Mouse (Mus musculus) stomach, embryonic 14.5 days (tissue): ENCODE results near the gene Trim15. TPM values are rescaled to one million over a fixed set of nuclear protein-coding genes. Genes with fewer than 3 reads are reported as not detected.

Experiments
- ATAC-seq: fragments of 200-750 bp; cut with Nextera tagmentation; 2 replicates; pipeline ENCODE4 v1.8.0; 2017; ENCODE audit warnings: low read depth, moderate TSS enrichment; ENCODE audit not compliant: insufficient number of reproducible peaks, insufficient read depth, low FRiP score
- H3K27ac ChIP-seq: fragments of 300-500 bp; sonication (generic); 2 replicates; pipeline ENCODE4 v1.5.1; 2014; ENCODE audit warnings: mild to moderate bottlenecking, low read length, moderate library complexity, mixed read lengths
- H3K27me3 ChIP-seq: fragments of 300-500 bp; sonication (generic); 2 replicates; pipeline ENCODE4 v1.6.1; 2014; ENCODE audit warnings: low read length, control low read depth, mixed read lengths; ENCODE audit not compliant: control insufficient read depth, insufficient read depth
- H3K36me3 ChIP-seq: fragments of 300-500 bp; sonication (generic); 2 replicates; pipeline ENCODE4 v1.6.1; 2014; ENCODE audit warnings: mild to moderate bottlenecking, control low read depth, low read length, moderate library complexity, mixed read lengths; ENCODE audit not compliant: control insufficient read depth, insufficient read depth
- H3K4me1 ChIP-seq: fragments of 300-500 bp; sonication (generic); 2 replicates; pipeline ENCODE4 v1.6.1; 2014; ENCODE audit warnings: low read length, control low read depth, mixed read lengths; ENCODE audit not compliant: control insufficient read depth, insufficient read depth
- H3K4me2 ChIP-seq: fragments of 300-500 bp; sonication (generic); replicated peaks from 2 replicates; pipeline ENCODE4 v1.6.1; 2014; ENCODE audit warnings: low read depth, low read length, control low read depth
- H3K4me3 ChIP-seq: fragments of 300-500 bp; sonication (generic); 2 replicates; pipeline ENCODE4 v1.5.1; 2014; ENCODE audit warnings: low read depth, low read length, control low read depth
- H3K9ac ChIP-seq: fragments of 300-500 bp; sonication (generic); replicated peaks from 2 replicates; pipeline ENCODE4 v1.6.1; 2014; ENCODE audit warnings: low read depth, mild to moderate bottlenecking, control low read depth, low read length, moderate library complexity, mixed read lengths
- H3K9me3 ChIP-seq: fragments of 300-500 bp; sonication (generic); 2 replicates; pipeline ENCODE4 v1.6.1; 2016; ENCODE audit warnings: low read depth, low read length, control low read depth; ENCODE audit not compliant: control insufficient read depth
- WGBS: fragments of 180-500 bp; shearing (Covaris S2); extraction: QIAGEN DNeasy Blood & Tissue Kit; methylation state at CpG from one replicate; pipeline ENCODE4 v1.1.7; 2014; 5-methylcytosine and 5-hydroxymethylcytosine counted together
- polyA plus RNA-seq: library from polyadenylated mRNA; unstranded; fragments of >200 nt; fragmentation: Nextera tagmentation; extraction: Ambion mirVana; gene quantifications from 2 replicates; pipeline ENCODE4 v1.2.1, GENCODE M21; 2014

Gene Trim15
- polyA plus RNA-seq, 1 experiment from 2014 or later: 0.13 TPM

DNA sequence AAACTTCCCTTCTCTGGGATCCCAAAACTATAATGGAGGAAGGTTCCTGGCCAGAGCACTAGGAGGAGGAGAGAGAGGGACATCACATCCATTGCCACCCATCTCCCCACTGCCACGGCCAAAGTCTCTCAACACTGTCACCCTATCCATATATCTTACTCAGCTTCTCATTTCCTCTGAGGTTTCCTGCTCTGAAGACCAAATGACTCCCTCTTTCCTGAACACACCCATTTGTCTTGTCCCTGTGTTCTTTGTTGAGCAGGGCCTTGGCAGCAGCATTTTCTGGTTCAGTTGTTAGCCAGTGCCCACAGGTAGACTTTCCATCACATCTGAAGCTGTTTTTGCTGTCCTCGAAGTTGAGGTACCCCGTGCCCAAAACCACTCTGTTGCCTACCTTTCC lies 8.8 kb downstream of the Trim15 start:
- no peak for ATAC-seq
- H3K4me2 ChIP-seq: no peak overlapping the region
- WGBS: 89% methylated on average over 3 of the region's 3 CpGs
- H3K27me3 ChIP-seq: no peaks in the 10 kb centered on the region
- no peaks in the 10 kb centered on the region for H3K9me3 ChIP-seq
- no peak overlapping the region for H3K27ac ChIP-seq
- H3K4me1 ChIP-seq: no peaks in the 10 kb centered on the region
- H3K36me3 ChIP-seq: peaks cover 27% of the 10 kb centered on the region
- no peak overlapping the region for H3K9ac ChIP-seq
- H3K4me3 ChIP-seq: no peak overlapping the region

DNA sequence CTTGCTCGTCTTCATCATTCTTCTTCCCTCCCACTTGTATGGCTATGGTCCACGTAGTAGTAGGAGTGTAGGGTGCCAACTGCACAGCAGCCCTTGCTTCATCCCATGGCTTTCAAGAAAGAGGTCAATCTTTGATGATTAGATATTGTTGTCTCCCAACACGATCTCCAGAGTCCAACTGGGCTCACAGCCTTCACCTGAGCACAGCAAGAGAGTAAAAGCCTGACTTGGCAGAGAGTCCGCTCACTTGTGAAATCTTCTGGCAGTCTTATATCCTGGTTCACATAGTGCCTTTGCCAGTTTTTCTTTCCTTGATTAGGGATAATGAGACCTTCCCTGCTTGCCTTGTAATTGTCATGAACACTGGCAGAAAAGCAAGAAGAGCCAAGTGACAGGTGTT lies 10.8 kb downstream of the Trim15 start:
- ATAC-seq: no peak
- Histone ChIP-seq H3K36me3 (peaks cover 32% of the 10 kb centered on the region), H3K27ac (no peak overlapping the region), H3K9me3 (no peaks in the 10 kb centered on the region), H3K27me3 (no peaks in the 10 kb centered on the region), H3K4me3 (no peak overlapping the region), H3K4me2 (no peak overlapping the region), H3K4me1 (no peaks in the 10 kb centered on the region), H3K9ac (no peak overlapping the region)
- 98% methylated on average over 4 of the region's 4 CpGs for WGBS

DNA sequence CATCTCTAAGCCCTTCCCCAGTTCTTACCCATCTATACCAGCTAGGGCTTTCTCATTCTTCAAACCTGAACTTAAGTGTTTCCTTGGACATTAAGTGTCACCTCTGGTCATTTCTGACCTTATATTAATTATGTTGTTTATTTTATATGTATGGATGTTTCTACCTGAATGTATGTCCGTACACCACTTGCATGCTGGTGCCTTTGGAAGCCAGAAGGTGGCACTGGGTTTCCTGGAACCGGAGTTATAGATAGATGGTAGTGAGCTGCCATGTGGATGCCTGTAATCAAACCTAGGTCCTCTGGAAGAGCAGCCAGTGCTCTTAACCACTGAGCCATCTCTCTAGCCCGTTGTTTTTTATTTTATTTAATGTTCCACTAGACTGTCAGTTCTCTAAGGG lies 11.5 kb downstream of the Trim15 start:
- WGBS: 93% methylated on average over 3 of the region's 3 CpGs
- Histone ChIP-seq H3K9ac (no peak overlapping the region), H3K36me3 (peaks cover 32% of the 10 kb centered on the region), H3K4me1 (no peaks in the 10 kb centered on the region), H3K4me3 (no peak overlapping the region), H3K27ac (no peak overlapping the region), H3K27me3 (no peaks in the 10 kb centered on the region), H3K4me2 (no peak overlapping the region), H3K9me3 (no peaks in the 10 kb centered on the region)
- ATAC-seq: no peak

DNA sequence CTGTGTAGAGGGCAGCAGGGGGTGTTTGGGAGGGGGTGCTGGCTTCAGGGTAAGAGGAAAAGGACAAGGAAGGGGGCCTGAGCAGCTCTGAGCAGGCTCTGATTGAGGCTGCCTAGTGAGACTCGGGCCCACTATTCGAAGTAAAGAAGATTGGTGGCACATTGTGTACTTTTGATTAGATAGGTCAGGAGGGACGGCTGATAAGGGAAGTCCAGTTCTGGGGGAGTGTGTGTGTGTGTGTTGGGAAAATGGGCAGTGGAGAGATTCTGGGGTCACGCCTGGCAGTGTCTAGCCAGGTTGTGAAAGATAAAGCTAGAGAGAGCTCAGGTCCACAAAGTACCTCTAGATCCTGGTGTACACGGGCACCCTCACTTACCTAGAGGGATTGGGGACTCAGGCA lies 15.4 kb downstream of the Trim15 start:
- no peak overlapping the region for H3K4me2 ChIP-seq
- no peaks in the 10 kb centered on the region for H3K27me3 ChIP-seq
- H3K9me3 ChIP-seq: no peaks in the 10 kb centered on the region
- WGBS: 75% methylated on average over 5 of the region's 5 CpGs
- no peak overlapping the region for H3K9ac ChIP-seq
- no peak overlapping the region for H3K4me3 ChIP-seq
- ATAC-seq: 0 out of 2 replicates have a peak, but pooled peaks have one; percentile 44
- no peaks in the 10 kb centered on the region for H3K4me1 ChIP-seq
- peaks cover 20% of the 10 kb centered on the region for H3K36me3 ChIP-seq
- H3K27ac ChIP-seq: no peak overlapping the region

DNA sequence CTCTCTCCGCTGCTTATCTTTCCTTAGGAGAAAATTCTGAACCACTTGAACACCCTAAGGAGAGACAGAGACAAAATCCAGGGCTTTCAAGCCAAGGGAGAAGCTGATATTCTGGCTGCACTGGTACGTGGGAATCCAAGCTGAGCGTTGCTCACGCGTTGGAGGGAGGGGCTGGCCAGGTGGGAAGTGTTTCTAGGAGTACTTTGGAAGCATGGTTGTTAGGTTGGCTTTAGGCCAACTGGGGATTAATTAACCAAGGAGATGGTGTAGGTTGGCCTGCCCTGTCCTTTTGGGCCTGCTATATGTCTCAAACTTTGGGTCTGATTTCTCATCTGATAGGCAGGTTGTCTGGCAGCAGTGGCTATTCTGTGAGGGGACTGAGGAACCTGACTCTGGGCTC lies 15.8 kb downstream of the Trim15 start:
- H3K4me2 ChIP-seq: no peak overlapping the region
- H3K9ac ChIP-seq: no peak overlapping the region
- no peak for ATAC-seq
- H3K9me3 ChIP-seq: no peaks in the 10 kb centered on the region
- H3K36me3 ChIP-seq: peaks cover 17% of the 10 kb centered on the region
- 62% methylated on average over 5 of the region's 5 CpGs for WGBS
- H3K4me3 ChIP-seq: no peak overlapping the region
- H3K27me3 ChIP-seq: no peaks in the 10 kb centered on the region
- H3K4me1 ChIP-seq: no peaks in the 10 kb centered on the region
- H3K27ac ChIP-seq: no peak overlapping the region

DNA sequence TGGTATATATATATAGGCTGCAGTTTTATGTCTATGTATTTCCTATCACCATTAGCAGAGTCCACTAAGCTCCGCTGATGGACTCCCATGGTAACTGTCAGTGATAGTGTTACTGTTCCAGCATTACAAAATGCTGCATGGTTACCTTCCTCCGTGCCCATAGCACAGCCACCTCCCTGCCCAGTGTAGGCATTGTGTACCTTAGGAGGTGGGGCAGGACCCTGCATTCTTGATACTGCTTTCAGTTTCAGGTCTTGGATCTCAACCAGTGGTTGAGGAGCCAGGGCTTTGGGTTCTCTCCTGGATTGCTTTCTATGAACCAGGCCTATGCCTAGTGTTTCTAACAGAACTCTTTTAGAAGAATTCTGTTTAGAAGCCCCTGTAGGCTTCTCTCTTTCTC lies 17.0 kb downstream of the Trim15 start:
- no peak overlapping the region for H3K9ac ChIP-seq
- no peak overlapping the region for H3K27ac ChIP-seq
- H3K4me3 ChIP-seq: no peak overlapping the region
- no peaks in the 10 kb centered on the region for H3K9me3 ChIP-seq
- peak; percentile 21; the same call in 1 of the 2 replicates for ATAC-seq
- peaks cover 13% of the 10 kb centered on the region; the same call in 1 of the 2 replicates for H3K36me3 ChIP-seq
- H3K27me3 ChIP-seq: no peaks in the 10 kb centered on the region
- no peak overlapping the region for H3K4me2 ChIP-seq
- 79% methylated on average over 2 of the region's 2 CpGs for WGBS
- no peaks in the 10 kb centered on the region for H3K4me1 ChIP-seq

DNA sequence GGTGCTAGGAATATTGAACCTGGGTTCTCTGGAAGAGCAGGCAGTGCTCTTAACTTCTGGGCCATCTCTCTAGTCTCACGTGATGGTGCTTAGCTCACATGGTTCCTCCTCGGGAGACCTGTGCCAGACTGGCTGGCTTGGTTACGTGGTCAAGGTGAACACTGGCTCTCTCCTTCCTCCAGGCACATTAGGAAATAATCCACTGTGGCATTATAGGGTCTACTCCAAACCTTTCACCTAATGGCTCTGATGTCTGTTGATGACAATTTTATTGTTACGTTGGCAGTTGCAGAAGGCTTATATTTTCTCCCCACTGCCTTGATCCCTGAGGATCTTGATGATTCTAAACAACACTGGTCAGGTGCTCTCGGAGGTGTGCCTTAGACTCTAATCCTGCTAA lies 18.1 kb downstream of the Trim15 start:
- no peak for ATAC-seq
- no peak overlapping the region for H3K9ac ChIP-seq

DNA sequence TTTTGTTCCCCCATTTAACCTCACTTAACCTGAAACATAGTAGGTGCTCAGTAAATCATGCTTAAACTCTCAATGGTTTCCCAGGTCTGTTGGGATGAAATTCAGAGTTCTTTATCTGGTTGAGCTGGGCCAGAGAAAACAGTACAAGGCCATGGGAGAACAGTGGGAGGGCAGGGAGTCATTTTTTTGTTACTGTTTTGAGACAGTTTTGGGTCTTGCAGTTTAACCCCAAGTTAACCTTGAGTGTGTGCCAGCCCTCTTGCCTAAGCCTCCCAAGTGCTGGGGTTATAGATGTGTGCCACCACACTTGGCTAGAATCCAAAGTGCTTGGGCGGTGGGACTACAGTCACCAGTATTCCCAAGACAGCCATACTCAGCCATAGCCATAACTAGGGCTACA lies 22.3 kb downstream of the Trim15 start:
- H3K9me3 ChIP-seq: no peaks in the 10 kb centered on the region
- 64% methylated on average over 1 of the region's 1 CpGs for whole genome bisulfite sequencing
- H3K27ac ChIP-seq: no peak overlapping the region
- 0 out of 2 replicates have a peak, but pooled peaks cover 3% of the 10 kb centered on the region for H3K36me3 ChIP-seq
- no peaks in the 10 kb centered on the region for H3K27me3 ChIP-seq
- no peak overlapping the region for H3K9ac ChIP-seq
- no peak for ATAC-seq
- H3K4me3 ChIP-seq: no peak overlapping the region
- no peak overlapping the region for H3K4me2 ChIP-seq
- no peaks in the 10 kb centered on the region for H3K4me1 ChIP-seq

More for the DNA sequence above, 18.1 kb downstream of the Trim15 start:
- Histone ChIP-seq H3K27me3 (no peaks in the 10 kb centered on the region), H3K4me1 (no peaks in the 10 kb centered on the region), H3K9me3 (no peaks in the 10 kb centered on the region), H3K36me3 (peaks cover 8% of the 10 kb centered on the region; the same call in 1 of the 2 replicates), H3K4me3 (no peak overlapping the region), H3K4me2 (no peak overlapping the region), H3K27ac (no peak overlapping the region)
- 83% methylated on average over 5 of the region's 5 CpGs for WGBS

DNA sequence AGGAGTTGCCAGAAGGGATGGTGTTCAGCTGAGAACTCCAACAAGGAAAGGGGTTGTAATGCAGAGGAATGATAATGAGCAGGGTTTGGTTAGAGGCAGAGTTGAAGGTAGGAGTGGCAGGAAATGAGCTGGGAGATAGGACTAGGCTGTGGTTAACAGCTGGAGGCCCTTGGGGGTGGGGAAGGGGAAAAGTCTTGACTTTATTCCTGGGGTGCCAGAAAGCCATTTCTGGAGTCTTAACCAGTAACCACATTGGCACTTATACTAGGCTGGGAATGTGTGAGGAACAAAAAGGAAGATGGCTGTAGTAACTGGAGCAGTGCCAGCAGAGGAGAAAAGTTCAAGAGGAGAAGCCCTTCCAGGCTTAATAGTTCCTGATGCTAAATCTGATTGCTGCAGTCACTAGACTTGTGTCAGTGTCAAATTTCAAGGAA lies 22.7 kb downstream of the Trim15 start:
- no peak for ATAC-seq
- Histone ChIP-seq H3K27me3 (no peaks in the 10 kb centered on the region), H3K27ac (no peak overlapping the region), H3K4me3 (no peak overlapping the region), H3K36me3 (0 out of 2 replicates have a peak, but pooled peaks cover 3% of the 10 kb centered on the region), H3K4me2 (no peak overlapping the region), H3K9me3 (no peaks in the 10 kb centered on the region), H3K9ac (no peak overlapping the region), H3K4me1 (no peaks in the 10 kb centered on the region)
